Mouse (Mus musculus) midbrain, embryonic 14.5 days (tissue): ENCODE results near the gene Pigk. TPM values are rescaled to one million over a fixed set of nuclear protein-coding genes. Genes with fewer than 3 reads are reported as not detected.

Experiments used
- ATAC-seq: fragments of 200-750 bp; cut with Nextera tagmentation; 2 replicates; pipeline ENCODE4 v1.8.0; 2017; ENCODE audit warnings: moderate number of reproducible peaks, moderate library complexity; ENCODE audit not compliant: low FRiP score, low TSS enrichment
- DNase-seq: peaks from one replicate; pipeline ENCODE4 v3.0.0-alpha.2; 2015
- H3K27ac ChIP-seq: fragments of 300-500 bp; sonication (generic); replicated peaks from 2 replicates; pipeline ENCODE4 v1.5.1; 2014; ENCODE audit warnings: mild to moderate bottlenecking, low read depth, low read length, moderate library complexity
- H3K27me3 ChIP-seq: fragments of 300-500 bp; sonication (generic); 2 replicates; pipeline ENCODE4 v1.6.1; 2014; ENCODE audit warnings: low read length, control low read depth, mixed read lengths; ENCODE audit not compliant: control insufficient read depth, insufficient read depth
- H3K36me3 ChIP-seq: fragments of 300-500 bp; sonication (generic); 2 replicates; pipeline ENCODE4 v1.6.1; 2014; ENCODE audit warnings: low read length, control low read depth; ENCODE audit not compliant: control insufficient read depth, insufficient read depth
- H3K4me1 ChIP-seq: fragments of 300-500 bp; sonication (generic); 2 replicates; pipeline ENCODE4 v1.6.1; 2014; ENCODE audit warnings: mild to moderate bottlenecking, antibody characterized with exemption, low read length, control low read depth; ENCODE audit not compliant: control insufficient read depth, insufficient read depth
- H3K4me2 ChIP-seq: fragments of 300-500 bp; sonication (generic); 2 replicates; pipeline ENCODE4 v1.6.1; 2014; ENCODE audit warnings: mild to moderate bottlenecking, low read length, moderate library complexity
- H3K4me3 ChIP-seq: fragments of 300-500 bp; sonication (generic); replicated peaks from 2 replicates; pipeline ENCODE4 v1.5.1; 2014; ENCODE audit warnings: low read depth, low read length
- H3K9ac ChIP-seq: fragments of 300-500 bp; sonication (generic); replicated peaks from 2 replicates; pipeline ENCODE4 v1.6.1; 2014; ENCODE audit warnings: mild to moderate bottlenecking, low read length, moderate library complexity
- H3K9me3 ChIP-seq: fragments of 300-500 bp; sonication (generic); 2 replicates; pipeline ENCODE4 v1.6.1; 2016; ENCODE audit warnings: low read length, control low read depth, mixed read lengths; ENCODE audit not compliant: control insufficient read depth
- WGBS: fragments of 180-500 bp; shearing (Covaris S2); extraction: QIAGEN DNeasy Blood & Tissue Kit; methylation state at CpG from one replicate; pipeline ENCODE4 v1.1.7; 2014; 5-methylcytosine and 5-hydroxymethylcytosine counted together
- polyA plus RNA-seq: library from polyadenylated mRNA; unstranded; fragments of >200 nt; fragmentation: Nextera tagmentation; extraction: Ambion mirVana; gene quantifications from 2 replicates; pipeline ENCODE4 v1.2.1, GENCODE M21; 2014

Pigk gene
- polyA plus RNA-seq, 1 experiment from 2014 or later: 50.6 TPM

DNA sequence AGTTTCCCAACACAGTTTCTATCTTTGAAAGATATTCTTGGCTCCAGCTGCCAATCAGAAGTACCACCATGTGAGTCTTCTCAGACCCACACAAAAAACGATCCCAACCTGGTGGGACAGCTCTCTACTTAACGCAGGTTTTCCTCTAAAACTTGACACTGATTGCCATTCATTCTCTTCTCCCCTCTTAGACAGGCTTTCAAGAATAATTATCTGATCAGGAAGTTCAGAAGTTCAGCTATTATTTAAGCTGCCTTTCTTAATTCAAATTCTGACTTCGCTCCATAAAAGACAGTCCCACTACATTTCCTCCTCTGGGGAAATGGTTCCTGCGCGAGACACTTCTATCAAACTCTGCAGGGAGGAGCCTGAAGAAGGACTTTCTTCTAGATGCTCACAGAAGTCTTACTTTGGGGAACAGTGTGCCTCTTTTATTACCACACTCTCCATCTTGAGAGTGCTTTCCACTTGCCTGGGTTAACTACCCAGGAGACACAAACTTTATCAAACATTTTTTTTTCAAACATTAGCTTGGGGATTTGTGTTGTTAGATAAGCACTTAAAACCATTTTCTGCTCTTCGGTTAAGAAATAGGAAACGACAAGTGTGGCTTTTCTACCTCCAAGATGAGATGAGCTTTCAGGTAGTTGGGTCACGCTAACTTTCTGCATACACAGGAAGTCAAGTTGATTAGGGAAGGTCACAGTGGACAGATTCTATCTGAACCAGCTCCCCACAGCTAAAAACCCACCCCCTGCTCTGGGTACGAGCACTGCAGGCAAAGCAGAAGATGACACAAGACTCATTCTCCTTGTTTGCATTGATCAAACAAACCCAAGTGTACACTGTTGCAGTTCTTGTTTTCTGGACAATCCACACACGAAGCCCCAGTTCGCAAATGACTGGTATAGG, 238.0 kb downstream of the Pigk start:
- no peaks in the 10 kb centered on the region for H3K9me3 ChIP-seq
- ATAC-seq: no peak
- no peak for DNase-seq
- H3K27me3 ChIP-seq: no peaks in the 10 kb centered on the region
- H3K4me2 ChIP-seq: no peak overlapping the region
- H3K27ac ChIP-seq: no peak overlapping the region
- no peak overlapping the region for H3K9ac ChIP-seq
- no peak overlapping the region for H3K4me3 ChIP-seq
- H3K36me3 ChIP-seq: no peaks in the 10 kb centered on the region
- H3K4me1 ChIP-seq: no peaks in the 10 kb centered on the region
- 71% methylated on average over 11 of the region's 11 CpGs for WGBS

- DNase-seq: no peak
- no peaks in the 10 kb centered on the region for H3K27me3 ChIP-seq
- no peaks in the 10 kb centered on the region for H3K4me1 ChIP-seq
- no peaks in the 10 kb centered on the region for H3K36me3 ChIP-seq
- no peak overlapping the region for H3K9ac ChIP-seq
- H3K4me3 ChIP-seq: no peak overlapping the region
- WGBS: 90% methylated on average over 5 of the region's 5 CpGs
- ATAC-seq: no peak
- no peaks in the 10 kb centered on the region for H3K9me3 ChIP-seq
- H3K4me2 ChIP-seq: no peak overlapping the region
- H3K27ac ChIP-seq: no peak overlapping the region
Measured at GRCm38 (mm10) chr3:152956038-152956437, 242.1 kb downstream of the Pigk start.

GRCm38 (mm10) chr3:152956771-152957170, 242.9 kb downstream of the Pigk start:
- Histone ChIP-seq H3K9me3 (no peaks in the 10 kb centered on the region), H3K4me1 (no peaks in the 10 kb centered on the region), H3K4me3 (no peak overlapping the region), H3K27ac (no peak overlapping the region), H3K9ac (no peak overlapping the region), H3K36me3 (no peaks in the 10 kb centered on the region), H3K4me2 (no peak overlapping the region), H3K27me3 (no peaks in the 10 kb centered on the region)
- DNase-seq (no peak), ATAC-seq (no peak)
- WGBS: 85% methylated on average over 4 of the region's 4 CpGs

DNA sequence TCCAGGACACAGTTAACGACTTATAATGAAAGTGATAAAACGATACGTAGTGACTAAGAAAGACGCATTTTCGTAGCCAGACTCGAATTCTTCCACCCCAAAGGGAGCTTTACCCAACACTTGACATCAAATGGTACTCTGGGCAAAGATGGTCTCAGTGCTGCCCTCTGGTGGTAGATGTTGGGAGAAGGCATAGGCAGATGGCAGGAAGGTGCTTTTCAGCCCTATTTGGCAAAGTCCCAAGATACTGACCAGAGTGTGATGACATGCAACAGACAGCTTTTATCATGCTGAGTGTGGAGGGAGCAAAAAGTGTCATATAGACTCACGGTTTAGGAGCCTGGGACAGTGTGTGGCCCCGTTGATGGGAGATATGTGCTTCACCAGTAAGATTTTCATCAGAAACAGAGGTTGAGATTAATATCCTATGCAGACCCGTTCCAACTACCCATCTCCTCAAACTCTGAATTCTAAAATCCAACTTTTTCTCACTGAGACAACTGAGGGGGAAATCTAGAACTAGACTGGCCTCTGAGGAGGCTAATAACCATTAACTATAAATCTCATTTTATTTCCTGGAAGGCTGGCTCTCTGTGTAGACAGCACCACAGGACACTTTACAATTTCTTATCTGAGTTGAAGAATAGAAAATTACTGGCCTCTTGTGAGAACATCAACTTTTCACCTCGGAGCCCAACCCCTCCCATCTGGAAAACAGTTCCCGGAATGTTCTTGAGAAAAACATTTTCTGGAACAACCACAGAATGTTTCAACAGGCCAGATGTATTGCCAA, 244.7 kb downstream of the Pigk start:
- no peak overlapping the region for H3K4me3 ChIP-seq
- no peak overlapping the region for H3K9ac ChIP-seq
- no peaks in the 10 kb centered on the region for H3K36me3 ChIP-seq
- ATAC-seq (no peak), DNase-seq (peak; percentile 67)
- no peaks in the 10 kb centered on the region for H3K27me3 ChIP-seq
- no peak overlapping the region for H3K27ac ChIP-seq
- no peaks in the 10 kb centered on the region for H3K9me3 ChIP-seq
- WGBS: 77% methylated on average over 11 of the region's 11 CpGs
- H3K4me2 ChIP-seq: no peak overlapping the region
- H3K4me1 ChIP-seq: no peaks in the 10 kb centered on the region

- Histone ChIP-seq H3K4me3 (no peak overlapping the region), H3K9ac (no peak overlapping the region), H3K27ac (no peak overlapping the region), H3K9me3 (no peaks in the 10 kb centered on the region), H3K4me2 (no peak overlapping the region), H3K27me3 (no peaks in the 10 kb centered on the region), H3K4me1 (no peaks in the 10 kb centered on the region), H3K36me3 (no peaks in the 10 kb centered on the region)
- 87% methylated on average over 10 of the region's 10 CpGs for WGBS
- ATAC-seq: no peak
- DNase-seq: no peak
Measured at GRCm38 (mm10) chr3:152961855-152962376, 248.0 kb downstream of the Pigk start.

GRCm38 (mm10) chr3:152969774-152970347, 256.0 kb downstream of the Pigk start:
- Histone ChIP-seq H3K4me3 (no peak overlapping the region), H3K9me3 (no peaks in the 10 kb centered on the region), H3K27ac (no peak overlapping the region), H3K27me3 (no peaks in the 10 kb centered on the region), H3K4me2 (no peak overlapping the region), H3K36me3 (no peaks in the 10 kb centered on the region), H3K9ac (no peak overlapping the region), H3K4me1 (no peaks in the 10 kb centered on the region)
- WGBS: 69% methylated on average over 16 of the region's 16 CpGs
- peak; percentile 31 for DNase-seq
- ATAC-seq: no peak

DNA sequence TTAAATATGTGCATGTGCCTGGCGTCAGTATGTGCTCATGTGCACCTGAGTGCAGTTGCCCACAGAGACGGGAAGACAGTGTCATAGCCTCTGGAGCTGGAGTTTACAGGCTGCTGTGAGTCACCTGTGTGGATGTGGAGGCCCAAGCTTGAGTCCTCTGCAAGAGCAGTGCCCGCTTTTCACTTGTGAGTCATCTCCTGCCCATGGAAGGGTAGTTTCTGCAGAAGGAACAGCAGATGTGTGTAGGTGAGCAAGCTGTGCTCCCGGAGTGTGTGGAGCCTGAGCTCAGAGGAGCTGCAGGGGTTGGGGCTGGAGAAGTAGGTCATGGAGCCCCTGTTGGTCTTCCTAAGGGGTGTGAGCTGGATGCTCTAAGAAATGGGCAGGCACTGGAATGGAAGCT, 257.5 kb downstream of the Pigk start:
- 93% methylated on average over 4 of the region's 4 CpGs for WGBS
- no peaks in the 10 kb centered on the region for H3K27me3 ChIP-seq
- H3K4me3 ChIP-seq: no peak overlapping the region
- no peak for DNase-seq
- no peaks in the 10 kb centered on the region for H3K36me3 ChIP-seq
- H3K9ac ChIP-seq: no peak overlapping the region
- H3K4me1 ChIP-seq: no peaks in the 10 kb centered on the region
- no peak overlapping the region for H3K4me2 ChIP-seq
- ATAC-seq: no peak
- no peaks in the 10 kb centered on the region for H3K9me3 ChIP-seq
- H3K27ac ChIP-seq: no peak overlapping the region

DNA sequence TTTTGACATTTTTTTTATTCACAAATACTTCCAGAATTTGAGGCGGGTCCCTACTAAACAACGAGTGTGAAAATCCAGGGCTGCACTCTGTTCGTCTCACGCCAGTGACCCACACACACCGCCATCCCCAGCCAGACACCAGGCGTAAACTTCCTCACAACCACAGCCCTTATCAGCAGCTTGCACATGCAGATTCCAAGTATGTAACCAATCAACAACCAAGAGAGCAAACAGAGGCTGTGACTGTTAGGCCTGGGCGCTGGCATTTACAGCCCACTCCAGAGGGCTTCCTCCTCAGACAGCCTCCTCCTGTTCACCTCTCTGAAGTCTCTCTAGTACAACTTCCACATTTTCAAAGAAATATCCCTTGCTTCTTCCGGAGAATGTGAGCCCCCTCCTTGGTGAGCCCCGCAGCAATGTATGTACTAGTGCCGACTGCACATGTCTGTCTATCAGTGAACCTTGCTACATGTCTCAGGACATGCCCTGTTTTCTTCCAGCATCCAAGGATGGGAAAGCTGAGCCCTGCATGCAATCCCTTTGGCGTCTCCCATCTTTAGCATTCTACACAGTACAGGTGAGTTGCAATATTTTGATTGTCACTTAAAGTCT, 265.7 kb downstream of the Pigk start:
- Histone ChIP-seq H3K9me3 (no peaks in the 10 kb centered on the region), H3K4me1 (peaks cover 28% of the 10 kb centered on the region), H3K4me3 (peak overlapping the region; percentile 58), H3K27ac (no peak overlapping the region), H3K36me3 (no peaks in the 10 kb centered on the region), H3K9ac (peak overlapping the region; percentile 24; the same call in 1 of the 2 replicates), H3K4me2 (peak overlapping the region; percentile 77), H3K27me3 (no peaks in the 10 kb centered on the region)
- ATAC-seq (no peak), DNase-seq (no peak)
- 70% methylated on average over 11 of the region's 11 CpGs for WGBS
